Mouse (Mus musculus) kidney, adult 2 months (tissue): ENCODE measurements around the gene Wdr82.

Experiments
- CTCF ChIP-seq: fragments of 200-500 bp; conservative IDR thresholded peaks from 2 replicates; pipeline ENCODE4 v1.5.1; 2011; ENCODE audit warnings: low read depth, mild to moderate bottlenecking, control low read depth, low read length, moderate library complexity, mixed read lengths; ENCODE audit not compliant: insufficient read depth, insufficient read length
- POLR2A ChIP-seq: fragments of 200-500 bp; IDR thresholded peaks from one replicate; pipeline ENCODE4 v1.6.1; 2011; ENCODE audit warnings: low read depth, low read length, control low read depth

- no peak for TF ChIP-seq CTCF
- no peak for TF ChIP-seq POLR2A
Observed at GRCm38 (mm10) chr9:106210853-106211609, 40.3 kb downstream of the Wdr82 start.
